Mouse (Mus musculus) erythroblast, adult 5-6 weeks (primary cell): ENCODE measurements around the gene Galm. TPM values are rescaled to one million over a fixed set of nuclear protein-coding genes. Genes with fewer than 3 reads are reported as not detected.

Source experiments
- ATAC-seq: replicated peaks from 2 replicates; pipeline ENCODE4 v1.8.0; 2016; ENCODE audit warnings: moderate number of reproducible peaks, mild to moderate bottlenecking, moderate TSS enrichment, inconsistent platforms; ENCODE audit not compliant: poor library complexity, low FRiP score, severe bottlenecking
- total RNA-seq, 2 experiments: library from RNA; stranded (forward) in 1 of 2; stranded (reverse) in 1 of 2; fragments of 150-400 nt in 1 of 2; fragments of 200-764, 138-1000 nt in 1 of 2; gene quantifications; 2 replicates each; pipeline versions ENCODE4 v1.2.3 to v1.2.4; 2015 to 2017; ENCODE audit warnings: low replicate concordance in 2 of 2

The Galm gene
- total RNA-seq, 2 experiments from 2014 or later: 1.7 to 7.5 TPM

DNA sequence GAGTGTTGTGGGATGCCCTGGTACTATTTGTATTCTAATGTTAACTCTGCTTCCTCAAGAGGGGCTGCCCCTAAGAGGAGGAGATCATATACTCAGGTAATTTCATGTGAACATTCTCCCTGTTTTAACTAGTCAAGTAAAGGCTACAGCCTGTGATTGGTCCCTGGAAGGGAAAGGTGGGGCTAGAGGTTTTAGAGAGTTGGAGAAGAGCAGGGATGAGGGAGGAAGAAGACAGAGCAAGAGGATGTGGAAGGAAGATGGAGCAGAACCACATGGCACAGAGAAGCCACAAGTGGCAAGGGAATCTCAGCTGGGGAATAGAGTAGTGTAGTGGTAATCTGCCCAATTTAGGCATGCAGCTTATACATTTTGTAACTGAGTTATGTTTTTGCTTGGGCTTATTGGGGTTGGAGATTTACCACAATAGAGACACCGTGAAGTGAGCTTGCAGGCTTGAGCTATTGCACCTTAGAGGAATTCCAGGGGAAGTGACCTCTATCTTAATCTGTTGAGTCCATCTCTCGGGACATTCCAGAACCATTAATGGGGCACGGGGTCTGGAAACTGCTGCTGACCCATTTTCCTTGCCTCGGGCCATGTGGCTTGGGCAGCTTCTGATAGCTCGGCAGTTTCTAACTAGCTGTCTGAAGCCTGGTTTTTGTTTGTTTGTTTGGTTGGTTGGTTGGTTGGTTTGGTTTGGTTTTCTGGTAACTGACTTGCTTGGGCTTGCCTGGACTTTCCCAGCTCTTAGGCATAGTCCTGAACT is 2.1 kb upstream of the Galm start:
- no peak for ATAC-seq

DNA sequence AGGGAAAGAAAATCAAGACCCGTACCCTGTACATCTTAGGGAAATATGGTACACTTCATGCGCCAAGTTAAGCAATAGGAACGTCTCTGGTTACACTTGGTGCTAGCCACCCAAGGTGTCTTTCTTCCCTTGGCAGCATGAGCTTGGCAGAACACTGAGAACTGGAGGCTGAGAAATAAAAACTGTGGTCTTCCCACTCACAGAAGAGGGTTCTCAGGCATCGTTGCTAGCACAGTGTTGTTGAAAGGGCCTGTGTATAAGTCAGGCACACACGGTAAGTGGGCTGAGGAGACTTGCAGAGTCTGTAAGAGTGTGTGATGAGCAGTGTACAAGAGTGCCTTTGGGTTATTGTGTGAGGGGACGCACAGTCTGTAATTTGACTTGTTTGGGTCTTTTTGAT is 1.1 kb upstream of the Galm start:
- no peak for ATAC-seq

DNA sequence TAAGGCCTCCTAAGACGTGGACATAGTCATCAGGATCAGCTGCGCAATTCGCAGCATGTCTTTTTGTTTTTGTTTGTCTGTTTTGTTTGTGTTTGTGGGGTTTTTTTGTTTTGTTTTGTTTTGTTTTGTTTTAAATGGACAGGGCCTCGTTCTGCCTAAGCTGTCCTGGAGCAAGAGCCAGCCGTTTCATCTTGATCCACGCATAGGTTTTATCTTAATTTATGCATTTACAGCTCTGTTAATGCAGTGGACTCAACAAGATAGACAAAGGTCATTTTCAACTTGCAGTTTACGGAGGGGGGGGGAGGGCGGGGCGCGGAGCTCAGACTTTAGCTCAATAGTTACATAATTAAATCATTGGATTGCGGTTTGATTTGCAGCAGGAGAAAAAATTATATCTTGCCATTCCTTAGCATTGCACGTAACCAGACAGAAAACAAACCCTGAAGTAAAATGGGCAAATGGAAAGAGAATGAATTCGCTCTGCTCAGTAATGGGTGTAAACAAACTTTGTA is 1.3 kb downstream of the Galm start:
- ATAC-seq: no peak

DNA sequence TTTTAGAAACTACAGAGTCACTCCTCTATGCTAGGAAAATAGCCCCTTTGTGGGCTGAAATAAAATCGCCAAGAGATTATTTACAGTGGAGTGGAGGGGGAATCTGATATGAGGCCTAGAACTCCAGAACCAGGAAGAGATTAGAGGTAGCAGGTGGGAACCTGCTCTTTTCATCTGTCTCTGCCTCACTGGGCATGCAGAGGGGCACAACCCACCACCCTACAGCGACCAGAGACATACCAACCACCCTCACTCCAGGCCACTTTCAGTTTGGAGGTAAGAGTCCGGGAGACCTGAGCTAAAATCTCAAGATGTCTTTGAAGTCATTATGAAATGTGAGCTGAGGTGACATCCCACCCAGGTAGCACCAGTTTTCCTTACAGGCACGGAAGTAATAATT is 2.1 kb downstream of the Galm start:
- no peak for ATAC-seq

DNA sequence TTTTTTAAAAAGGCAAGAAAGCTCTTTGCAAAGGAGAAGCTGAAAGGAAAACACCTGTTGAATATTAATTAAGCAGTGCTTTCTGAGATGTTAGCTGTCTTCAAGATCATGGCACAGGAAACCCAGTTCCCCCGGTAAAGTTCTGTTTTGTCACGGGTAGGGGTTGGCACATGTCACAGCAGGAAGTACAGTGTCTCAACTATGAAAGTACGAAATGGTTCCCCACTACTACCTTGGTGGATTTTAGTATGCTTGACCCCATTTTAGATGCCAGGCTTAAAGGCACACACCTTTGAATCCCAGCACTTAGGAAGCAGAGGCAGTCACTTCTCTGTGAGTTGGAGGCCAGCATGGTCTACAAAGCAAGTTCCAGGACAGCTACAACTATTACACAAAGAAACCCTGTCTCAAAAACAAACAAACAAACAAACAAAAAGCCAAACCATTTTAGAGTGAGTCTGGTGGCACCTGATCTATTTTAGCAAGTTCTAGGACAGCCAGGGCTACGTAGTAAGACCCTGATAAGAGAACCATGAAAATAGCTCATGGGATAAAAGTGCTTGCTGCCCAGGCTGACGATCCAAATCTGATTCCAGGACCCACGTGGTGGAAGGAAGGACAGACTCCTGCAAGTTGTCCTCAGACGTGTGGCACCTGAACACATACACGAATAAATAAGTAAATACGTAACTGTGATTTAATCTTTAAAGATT is 3.6 kb downstream of the Galm start:
- ATAC-seq: no peak

DNA sequence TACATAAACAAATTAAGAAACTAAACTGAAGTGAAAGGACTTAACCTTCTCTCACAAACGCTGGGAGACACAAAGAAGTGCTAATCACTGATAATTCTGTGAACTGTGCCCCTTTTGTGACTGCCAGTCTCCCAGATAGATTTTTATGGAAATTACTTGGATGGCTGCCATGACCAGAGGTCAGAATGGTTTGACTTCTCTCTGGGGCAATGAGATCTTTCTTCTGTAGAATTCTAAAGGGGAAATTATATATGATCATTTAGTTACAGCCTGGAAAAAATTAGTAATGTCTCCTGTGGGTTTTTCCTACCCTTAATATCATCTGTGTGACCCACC is 4.1 kb downstream of the Galm start:
- ATAC-seq: no peak

DNA sequence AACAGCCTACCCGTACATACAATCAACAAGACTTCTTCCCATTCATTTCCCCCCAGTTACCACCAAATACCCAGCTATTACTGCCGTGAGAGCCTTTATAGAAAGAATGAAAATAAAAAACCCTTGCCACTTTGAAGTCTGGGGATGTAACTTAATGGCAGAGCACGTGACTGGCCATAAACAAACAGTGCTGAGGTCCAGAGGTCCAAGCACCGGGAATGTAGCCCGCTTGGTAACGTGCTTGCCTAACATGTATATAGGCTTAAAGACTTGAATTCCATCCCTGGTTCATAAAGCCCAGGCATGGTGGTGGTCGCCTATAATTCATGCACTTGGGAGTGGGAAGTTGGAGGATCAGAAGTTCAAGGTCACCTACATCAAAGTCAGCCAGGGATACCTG is 4.6 kb downstream of the Galm start:
- no peak for ATAC-seq

DNA sequence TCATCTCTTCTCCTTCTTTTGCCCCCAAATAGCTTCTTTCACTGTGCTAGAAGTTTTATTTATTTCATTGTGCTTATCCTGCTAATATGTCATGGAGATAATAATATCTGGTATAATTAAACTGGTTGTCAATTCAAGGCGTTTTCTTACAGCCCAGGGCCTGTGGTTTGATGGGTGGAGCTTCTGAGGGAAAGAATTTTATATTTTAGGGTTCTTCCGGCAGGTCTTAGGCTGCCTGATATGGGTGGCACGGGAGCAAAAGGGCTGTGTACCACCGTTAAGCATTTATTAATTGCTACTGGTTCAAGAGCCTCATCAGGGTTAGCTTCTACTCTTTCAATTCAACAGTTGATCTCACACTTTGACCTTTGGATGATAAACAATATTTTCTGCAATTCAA is 5.2 kb downstream of the Galm start:
- ATAC-seq: no peak

DNA sequence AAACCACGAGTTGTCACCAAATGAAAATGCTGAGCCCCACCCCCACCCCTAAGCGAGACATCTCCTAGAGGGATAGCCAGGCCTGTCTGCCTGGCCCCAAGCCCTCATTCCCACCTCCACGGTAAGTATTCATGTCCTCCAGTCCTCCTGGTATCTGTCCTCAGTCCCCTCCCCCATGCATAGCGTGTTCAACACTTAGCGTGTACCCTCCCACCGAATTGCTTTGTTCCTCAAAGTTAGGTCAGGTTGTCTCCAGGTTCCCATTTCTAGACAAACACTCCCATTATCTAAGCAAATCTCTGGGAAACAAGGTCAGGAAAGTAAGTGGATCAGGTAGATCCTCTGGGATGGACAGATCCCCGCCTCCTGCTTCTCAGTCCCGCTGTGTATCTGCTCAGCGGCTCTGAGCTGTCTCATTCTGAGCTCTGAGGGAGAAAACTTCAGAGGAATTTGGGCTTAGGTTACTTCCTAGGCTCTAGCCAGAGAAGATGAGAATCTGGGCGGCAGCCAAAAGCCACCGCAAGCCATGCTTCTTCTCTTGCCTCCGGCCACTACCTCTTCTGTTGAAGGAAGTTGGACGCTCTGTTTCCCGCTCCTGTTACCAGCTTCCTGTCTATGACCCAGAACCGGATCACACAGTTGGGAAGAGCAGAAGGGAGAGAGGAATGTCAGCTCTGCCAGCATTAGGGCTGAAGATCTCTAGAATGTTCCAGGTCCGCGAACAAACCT is 11.3 kb downstream of the Galm start:
- ATAC-seq: no peak

DNA sequence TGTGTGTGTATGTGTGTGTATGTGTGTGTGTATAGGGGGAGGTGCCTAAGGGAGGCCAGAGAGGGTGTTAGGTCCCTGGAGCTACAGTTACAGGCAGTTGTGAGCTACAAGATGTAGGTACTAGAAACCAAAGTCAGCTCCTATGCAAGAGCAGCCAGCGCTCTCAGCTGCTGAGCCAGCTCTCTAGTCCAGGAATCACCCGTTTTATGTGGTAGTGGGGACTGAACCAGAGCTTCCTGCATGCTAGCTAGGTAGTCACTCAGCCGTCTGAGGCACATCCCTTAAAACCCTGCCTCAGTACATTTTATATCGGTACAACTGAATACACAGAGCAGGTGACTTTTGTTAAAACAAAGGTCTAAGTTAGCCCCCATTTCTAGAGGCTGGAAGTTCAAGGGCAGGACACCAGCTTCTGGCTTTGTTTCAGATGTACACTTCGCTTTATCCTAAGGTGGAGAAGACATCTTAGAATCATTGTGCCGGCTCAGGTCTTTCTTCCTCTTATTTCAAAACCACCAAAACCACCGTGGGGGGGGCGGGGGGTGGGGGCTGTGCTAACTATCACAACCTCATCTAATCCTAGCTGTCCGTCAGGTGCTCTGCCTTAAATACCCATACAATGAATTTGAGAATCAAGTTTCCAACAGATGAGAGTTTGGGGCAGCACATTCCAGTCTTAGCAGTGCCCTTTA is 12.6 kb downstream of the Galm start:
- ATAC-seq: no peak

DNA sequence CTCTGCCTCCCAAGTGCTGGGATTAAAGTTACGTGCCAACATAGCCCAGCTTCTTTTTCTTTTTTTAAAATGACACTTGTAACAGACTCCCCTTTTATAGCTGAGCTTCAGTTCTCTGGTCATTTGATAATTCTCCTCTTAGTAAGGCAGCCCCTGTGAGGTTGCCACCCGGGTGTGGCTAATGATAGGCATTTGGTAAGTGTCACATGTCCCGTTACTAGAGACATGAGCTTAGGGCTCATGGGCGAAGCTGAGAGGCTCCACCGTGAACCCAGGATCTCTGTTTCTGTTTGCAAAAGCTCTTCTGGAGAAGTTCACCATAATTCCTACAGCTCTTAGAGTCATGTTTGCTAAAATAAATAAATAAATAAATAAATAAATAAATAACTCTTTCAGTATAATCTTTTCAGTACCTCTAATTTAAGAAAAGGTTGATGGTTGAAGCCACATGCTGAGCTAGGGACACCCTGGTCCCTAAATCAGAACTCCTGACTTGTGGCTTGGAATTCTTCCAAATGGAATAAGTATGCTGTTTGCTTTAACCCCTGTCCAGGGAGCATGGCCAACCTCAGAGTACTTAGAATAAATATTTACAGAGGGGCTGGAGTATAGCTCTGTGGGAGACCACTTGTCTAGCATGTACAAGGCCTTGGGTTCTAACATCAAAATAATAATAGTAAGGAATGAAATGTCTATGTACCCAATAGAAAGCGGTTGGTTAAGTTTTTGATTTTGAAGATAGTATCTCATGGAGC is 16.4 kb downstream of the Galm start:
- ATAC-seq: no peak

DNA sequence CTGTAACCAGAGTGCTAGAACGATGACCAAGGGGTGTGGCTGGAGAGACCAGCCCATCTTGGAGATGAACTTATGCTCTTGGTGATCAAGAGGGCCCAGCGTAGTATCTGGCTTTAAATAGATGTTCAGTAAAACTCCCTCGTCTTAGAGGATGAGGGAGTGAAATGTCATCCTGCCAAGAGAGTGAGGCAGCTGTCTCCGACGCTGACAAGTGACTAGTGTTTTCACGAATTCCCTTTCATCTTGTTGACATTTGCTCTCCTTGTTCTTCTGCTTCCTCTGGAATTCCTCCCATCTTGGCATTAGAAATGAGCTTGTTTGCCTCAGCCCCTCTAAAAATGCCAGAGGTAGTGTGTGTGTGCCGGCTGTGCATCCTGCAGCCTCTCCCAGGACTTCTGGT is 17.9 kb downstream of the Galm start:
- ATAC-seq: no peak

DNA sequence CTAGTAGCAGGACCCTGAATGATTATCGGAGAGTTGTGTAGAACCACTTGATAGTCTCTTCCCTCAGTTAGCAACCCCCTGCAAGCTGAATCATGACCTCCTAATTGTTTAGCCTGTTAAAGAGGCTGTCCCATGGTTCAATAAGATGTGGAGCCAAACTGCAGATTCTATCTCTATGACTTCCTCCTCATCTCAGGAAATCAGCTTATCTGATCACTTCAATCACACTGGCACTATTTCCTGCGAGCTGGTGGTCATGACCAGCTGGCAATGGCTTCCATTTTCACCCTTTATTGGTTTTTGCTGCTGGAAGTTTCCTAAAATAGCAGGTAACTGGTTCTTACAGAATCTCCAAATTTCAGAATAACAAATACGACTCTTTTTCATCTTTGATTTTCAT is 18.5 kb downstream of the Galm start:
- no peak for ATAC-seq

DNA sequence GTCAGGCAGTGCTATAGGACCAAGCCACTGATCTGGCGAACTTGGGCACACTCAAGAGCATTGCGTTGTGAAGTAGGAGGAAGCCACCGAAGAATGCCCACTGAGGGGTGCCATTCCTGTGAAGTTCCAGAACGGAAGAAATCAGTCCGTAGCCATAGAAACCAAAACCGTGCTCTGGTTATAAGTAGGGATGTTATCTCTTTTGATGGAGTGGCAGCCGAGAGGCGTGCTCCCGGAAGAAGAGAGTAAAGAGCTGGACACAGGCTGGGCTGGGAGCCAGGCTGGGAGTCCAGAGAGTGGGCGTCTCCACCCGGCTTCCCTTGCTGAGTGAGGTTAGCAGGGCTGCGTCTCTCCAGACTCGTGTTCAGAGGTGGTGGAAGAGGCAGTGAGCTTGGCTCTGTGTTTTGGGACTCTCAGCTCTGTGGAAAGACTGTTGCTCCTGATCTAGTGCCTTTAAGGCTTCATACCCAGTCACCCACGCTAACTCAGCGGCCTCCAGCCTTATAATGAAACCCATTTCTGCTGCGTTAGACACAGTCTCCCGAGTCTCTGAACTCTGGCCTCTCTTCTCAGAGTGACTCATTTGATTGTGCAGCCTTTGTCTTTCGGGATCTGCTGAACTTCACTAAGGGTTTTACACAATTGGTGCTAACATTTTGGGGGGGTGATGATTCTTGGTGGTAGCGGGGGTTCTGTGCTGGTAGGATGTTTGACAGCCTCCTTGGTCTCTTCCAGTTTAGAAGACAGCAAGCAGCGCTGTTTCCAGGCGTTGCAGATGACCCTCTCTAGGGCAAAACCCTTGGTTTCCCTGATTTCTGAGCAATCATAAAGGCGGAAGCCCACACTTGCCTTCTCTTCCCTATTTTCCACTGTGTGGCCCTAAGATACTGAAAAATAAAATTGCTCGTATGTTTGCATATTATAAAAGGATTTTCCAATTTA is 21.1 kb downstream of the Galm start:
- no peak for ATAC-seq

DNA sequence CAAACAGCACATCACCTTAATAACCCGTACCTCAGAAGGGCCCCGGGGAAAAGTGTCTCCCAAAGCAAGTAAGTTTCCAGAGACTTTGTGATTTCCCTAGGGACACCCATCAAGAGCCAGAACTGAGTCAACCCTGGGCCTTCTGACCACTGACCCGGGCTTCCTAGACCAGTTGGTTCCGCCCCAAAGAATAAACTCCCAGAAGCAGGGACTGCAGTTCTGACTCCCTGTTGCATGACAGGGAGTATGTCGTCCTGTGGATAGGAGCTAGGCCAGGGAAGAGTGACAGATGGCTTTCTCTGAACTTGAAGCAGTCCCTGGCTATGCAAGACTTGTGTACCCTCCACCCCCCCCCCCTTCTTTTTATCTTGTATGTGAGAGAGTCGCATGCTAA is 21.7 kb downstream of the Galm start:
- no peak for ATAC-seq

DNA sequence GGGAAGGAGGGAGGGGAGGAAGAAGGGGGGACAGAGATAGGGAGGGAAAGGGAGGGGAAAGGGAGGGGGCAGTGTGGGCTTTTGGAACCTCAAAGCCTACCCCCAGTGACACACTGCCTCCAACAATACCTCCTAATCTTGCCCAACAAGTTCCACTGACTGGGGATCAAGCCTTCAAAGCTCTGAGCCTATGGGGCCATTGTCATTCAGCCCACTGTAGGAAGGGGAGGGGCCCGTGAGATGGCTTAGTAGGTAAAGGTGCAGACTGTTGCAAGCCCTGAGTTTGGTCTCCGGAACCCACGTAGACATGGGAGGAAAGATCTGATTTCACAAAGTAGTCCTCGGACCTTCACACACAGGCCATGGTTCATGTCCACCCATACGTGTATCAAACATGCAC is 24.1 kb downstream of the Galm start:
- ATAC-seq: no peak

DNA sequence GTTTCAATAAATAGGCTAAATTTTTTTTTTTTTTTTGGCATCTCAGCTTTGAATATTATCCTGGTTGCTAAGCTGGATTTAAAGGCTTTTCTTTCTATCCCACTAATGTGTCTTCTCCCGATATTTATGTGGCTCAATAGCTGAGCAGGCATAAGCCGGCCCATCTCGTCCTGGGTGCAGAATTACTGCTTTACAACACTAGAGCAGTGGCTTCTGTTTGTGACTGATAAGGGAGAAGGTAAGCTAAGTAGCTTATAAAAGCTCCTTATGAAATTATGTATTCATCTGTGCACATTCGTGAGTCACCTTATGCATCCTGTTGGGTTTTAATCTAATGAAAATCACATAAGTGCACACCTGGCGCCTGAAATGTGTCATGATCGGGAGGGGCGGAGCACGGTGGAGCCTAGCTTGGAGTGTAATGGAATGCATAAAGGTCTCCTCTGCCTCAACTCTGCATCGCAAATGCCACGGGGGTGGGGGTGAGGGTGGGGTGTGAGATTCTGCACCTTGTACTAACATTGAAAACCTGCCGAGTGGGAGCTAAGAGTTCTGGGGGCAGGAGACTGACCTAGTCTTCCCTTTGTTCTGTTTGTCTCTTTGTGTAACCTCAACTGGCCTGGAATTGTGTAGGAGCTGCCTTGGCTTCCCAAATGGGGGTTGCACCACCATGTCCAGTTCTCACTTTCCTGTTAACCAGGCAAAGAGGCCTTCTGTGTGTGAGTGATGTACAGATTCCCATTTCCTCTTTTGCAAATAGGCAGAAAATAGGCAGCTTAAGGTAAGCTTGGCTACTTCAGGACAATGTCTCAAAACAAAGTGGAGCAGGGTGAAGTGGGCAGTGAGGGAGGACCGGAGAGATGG is 25.7 kb downstream of the Galm start:
- ATAC-seq: no peak

DNA sequence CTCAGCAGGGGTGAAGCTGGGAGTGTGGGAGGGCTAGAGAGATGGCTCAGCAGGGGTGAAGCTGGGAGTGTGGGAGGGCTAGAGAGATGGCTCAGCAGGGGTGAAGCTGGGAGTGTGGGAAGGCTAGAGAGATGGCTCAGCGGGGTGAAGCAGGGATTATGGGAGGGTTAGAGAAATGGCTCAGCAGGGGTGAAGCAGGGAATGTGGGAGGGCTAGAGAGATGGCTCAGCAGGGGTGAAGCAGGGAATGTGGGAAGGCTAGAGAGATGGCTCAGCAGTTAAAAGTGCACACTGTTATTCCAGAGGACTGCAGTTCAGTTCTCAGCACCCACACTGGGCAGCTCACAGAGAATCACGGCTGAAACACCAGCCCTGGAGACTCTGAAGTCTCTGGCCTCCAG is 26.4 kb downstream of the Galm start:
- ATAC-seq: peak; percentile 57; the same call in 1 of the 2 replicates
